Mouse (Mus musculus) NIH3T3 (cell line): ENCODE data around the gene Tarsl2.

Experiments
- DNase-seq: peaks from one replicate; pipeline ENCODE4 v3.0.0-alpha.2; 2012; ENCODE audit warnings: low read depth

Gene Tarsl2

GRCm38 (mm10) chr7:65737286-65738040 lies 92.8 kb downstream of the Tarsl2 start:
- peak; percentile 18 for DNase-seq
